Mouse (Mus musculus): ENCODE measurements around the gene Bri3. TPM values are rescaled to one million over a fixed set of nuclear protein-coding genes. Genes with fewer than 3 reads are reported as not detected.

The Bri3 gene
- polyA plus RNA-seq, 1 experiment from 2014 or later = 150 TPM

GRCm38 (mm10) chr5:144219936-144220335 is 24.3 kb upstream of the Bri3 start:
- H3K4me1 ChIP-seq = peaks cover 20% of the 10 kb centered on the region
- H3K9ac ChIP-seq = no peak overlapping the region
- no peak overlapping the region for H3K4me2 ChIP-seq (replicated peaks)
- ATAC-seq (ENCODE audit: low FRiP score) = no peak
- H3K27me3 ChIP-seq = no peaks in the 10 kb centered on the region
- WGBS = 88% methylated on average over 5 of the region's 5 CpGs
- no peaks in the 10 kb centered on the region for H3K9me3 ChIP-seq (replicated peaks)
- H3K27ac ChIP-seq = no peak overlapping the region
- H3K36me3 ChIP-seq = peaks cover 12% of the 10 kb centered on the region; the same call in 1 of the 2 replicates
- H3K4me3 ChIP-seq = no peak overlapping the region

GRCm38 (mm10) chr5:144221305-144221704 is 22.9 kb upstream of the Bri3 start:
- no peaks in the 10 kb centered on the region for H3K9me3 ChIP-seq (replicated peaks)
- ATAC-seq (ENCODE audit: low FRiP score) = no peak
- peaks cover 9% of the 10 kb centered on the region; the same call in 1 of the 2 replicates for H3K36me3 ChIP-seq
- no peak overlapping the region for H3K27ac ChIP-seq
- peaks cover 20% of the 10 kb centered on the region for H3K4me1 ChIP-seq
- 74% methylated on average over 4 of the region's 4 CpGs for WGBS
- no peak overlapping the region for H3K9ac ChIP-seq
- no peak overlapping the region for H3K4me3 ChIP-seq
- H3K4me2 ChIP-seq (replicated peaks) = no peak overlapping the region
- no peaks in the 10 kb centered on the region for H3K27me3 ChIP-seq

DNA sequence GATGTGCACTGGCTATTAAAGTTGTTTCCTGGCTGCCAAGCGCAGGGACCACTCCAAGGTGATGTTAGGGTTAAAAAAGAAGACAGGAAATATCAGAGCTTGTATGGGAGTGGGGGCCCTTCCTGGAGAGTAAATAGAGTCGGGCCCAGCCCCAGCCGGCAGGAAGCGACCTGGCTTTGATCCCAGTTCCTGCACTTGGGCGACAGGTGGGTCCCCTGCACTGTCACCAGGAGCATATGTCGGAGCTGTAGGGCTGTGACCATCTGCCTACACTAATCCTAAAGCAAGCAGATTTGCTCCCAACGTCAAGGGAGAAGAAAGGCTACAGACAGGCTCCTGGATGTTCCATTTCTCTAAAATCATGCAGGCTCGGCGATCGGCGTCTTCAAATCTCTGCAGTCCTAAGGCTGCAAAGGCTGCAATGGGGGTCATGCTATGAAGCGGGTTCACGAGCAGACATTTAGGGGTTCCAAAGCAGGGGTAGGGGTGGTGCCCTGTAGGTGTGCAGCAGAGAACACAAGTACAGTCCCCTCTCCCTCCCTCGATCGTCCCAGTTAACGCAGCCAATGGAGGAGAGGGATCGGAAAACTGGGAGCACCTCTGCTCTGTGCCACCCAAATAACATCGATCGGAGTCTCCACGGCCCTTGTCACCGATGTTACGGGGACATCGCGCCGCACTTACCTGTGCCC is 21.3 kb upstream of the Bri3 start:
- peak overlapping the region; percentile 26 for H3K27ac ChIP-seq
- H3K9ac ChIP-seq = peak overlapping the region; percentile 83
- peak overlapping the region; percentile 77 for H3K4me3 ChIP-seq
- WGBS = 4% methylated on average over 25 of the region's 25 CpGs
- peaks cover 20% of the 10 kb centered on the region for H3K4me1 ChIP-seq
- no peaks in the 10 kb centered on the region for H3K27me3 ChIP-seq
- H3K36me3 ChIP-seq = 0 out of 2 replicates have a peak, but pooled peaks cover 3% of the 10 kb centered on the region
- H3K4me2 ChIP-seq (replicated peaks) = peak overlapping the region; percentile 81
- no peaks in the 10 kb centered on the region for H3K9me3 ChIP-seq (replicated peaks)
- peak; percentile 81 for ATAC-seq (ENCODE audit: low FRiP score)

DNA sequence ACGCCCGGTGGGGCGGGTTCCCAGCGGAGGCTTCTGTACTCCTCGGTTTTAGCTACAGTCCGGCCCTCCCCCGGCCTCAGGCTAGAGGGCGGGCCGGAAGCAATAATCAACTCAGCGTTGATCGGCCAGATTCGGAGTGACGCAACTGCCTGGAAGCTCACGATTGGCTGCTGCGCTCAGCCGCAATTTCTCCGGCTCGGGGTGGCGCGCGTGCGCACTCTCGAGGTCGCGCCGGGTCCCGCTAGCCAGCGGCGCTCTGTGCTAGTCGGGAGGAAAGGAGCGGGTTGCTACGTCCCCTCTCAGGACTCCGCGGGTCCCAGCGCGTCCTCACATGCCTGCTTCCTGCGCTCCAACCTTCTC is 20.8 kb upstream of the Bri3 start, which contains the start of gene Tecpr1:
Gene Tecpr1, minus strand, starts transcription at position 113 of the 360 bp plus-strand sequence.
- peak within 1 kb of the TSS; percentile 81 for H3K4me2 ChIP-seq (replicated peaks)
- peak within 1 kb of the TSS; percentile 73 for H3K27ac ChIP-seq
- under 1% methylated on average over 37 of the region's 37 CpGs for WGBS
- H3K4me1 ChIP-seq = peaks cover 20% of the 10 kb centered on the region
- peak; percentile 96 for ATAC-seq (ENCODE audit: low FRiP score)
- 0 out of 2 replicates have a peak, but pooled peaks cover under 1% of the 10 kb centered on the region for H3K36me3 ChIP-seq
- H3K4me3 ChIP-seq = peak within 1 kb of the TSS; percentile 77
- no peaks in the 10 kb centered on the region for H3K9me3 ChIP-seq (replicated peaks)
- peak within 1 kb of the TSS; percentile 83 for H3K9ac ChIP-seq
- no peaks in the 10 kb centered on the region for H3K27me3 ChIP-seq

GRCm38 (mm10) chr5:144223899-144224816 is 20.1 kb upstream of the Bri3 start:
- Histone ChIP-seq H3K4me2 (replicated peaks) (peak overlapping the region; percentile 81), H3K4me3 (peak overlapping the region; percentile 77), H3K9me3 (replicated peaks) (no peaks in the 10 kb centered on the region), H3K36me3 (no peaks in the 10 kb centered on the region), H3K9ac (peak overlapping the region; percentile 76), H3K27me3 (no peaks in the 10 kb centered on the region), H3K27ac (peak overlapping the region; percentile 73), H3K4me1 (peaks cover 20% of the 10 kb centered on the region)
- peak; percentile 46; the same call in 1 of the 2 replicates for ATAC-seq (ENCODE audit: low FRiP score)
- WGBS = 24% methylated on average over 18 of the region's 18 CpGs

DNA sequence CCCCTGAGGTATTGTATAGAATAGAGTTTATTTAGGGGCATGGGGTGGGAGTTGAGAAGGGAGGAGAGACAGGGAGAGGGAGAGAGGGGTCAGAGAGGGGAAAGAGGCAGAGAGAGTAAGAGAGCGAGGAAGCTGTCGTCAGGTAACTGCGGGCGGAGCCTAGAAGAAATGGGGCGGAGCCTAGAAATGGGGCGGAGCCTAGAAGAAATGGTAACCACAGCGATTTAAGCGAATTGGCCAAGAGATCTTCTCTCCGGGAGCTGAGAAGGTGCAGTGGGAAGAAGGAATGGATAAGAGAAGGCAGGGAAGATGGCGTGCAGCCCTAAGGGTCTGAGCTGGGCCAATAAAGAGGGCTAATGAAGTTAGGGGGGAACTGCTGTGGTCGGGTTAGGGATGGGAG is 18.0 kb upstream of the Bri3 start:
- Histone ChIP-seq H3K9me3 (replicated peaks) (no peaks in the 10 kb centered on the region), H3K27me3 (no peaks in the 10 kb centered on the region), H3K36me3 (no peaks in the 10 kb centered on the region), H3K4me1 (peaks cover 20% of the 10 kb centered on the region), H3K4me2 (replicated peaks) (no peak overlapping the region), H3K27ac (no peak overlapping the region), H3K4me3 (no peak overlapping the region), H3K9ac (no peak overlapping the region)
- no peak for ATAC-seq (ENCODE audit: low FRiP score)
- WGBS = 25% methylated on average over 11 of the region's 11 CpGs

GRCm38 (mm10) chr5:144230216-144230615 is 14.0 kb upstream of the Bri3 start:
- Histone ChIP-seq H3K4me2 (replicated peaks) (no peak overlapping the region), H3K9me3 (replicated peaks) (no peaks in the 10 kb centered on the region), H3K36me3 (no peaks in the 10 kb centered on the region), H3K27me3 (no peaks in the 10 kb centered on the region), H3K27ac (no peak overlapping the region), H3K9ac (no peak overlapping the region), H3K4me1 (no peaks in the 10 kb centered on the region), H3K4me3 (no peak overlapping the region)
- 90% methylated on average over 7 of the region's 7 CpGs for WGBS
- ATAC-seq (ENCODE audit: low FRiP score) = no peak

GRCm38 (mm10) chr5:144231410-144231809 is 12.8 kb upstream of the Bri3 start:
- H3K4me1 ChIP-seq = no peaks in the 10 kb centered on the region
- H3K4me2 ChIP-seq (replicated peaks) = no peak overlapping the region
- WGBS = 80% methylated on average over 1 of the region's 1 CpGs
- H3K9me3 ChIP-seq (replicated peaks) = no peaks in the 10 kb centered on the region
- no peaks in the 10 kb centered on the region for H3K27me3 ChIP-seq
- no peak for ATAC-seq (ENCODE audit: low FRiP score)
- no peaks in the 10 kb centered on the region for H3K36me3 ChIP-seq
- H3K27ac ChIP-seq = no peak overlapping the region
- H3K9ac ChIP-seq = no peak overlapping the region
- H3K4me3 ChIP-seq = no peak overlapping the region

DNA sequence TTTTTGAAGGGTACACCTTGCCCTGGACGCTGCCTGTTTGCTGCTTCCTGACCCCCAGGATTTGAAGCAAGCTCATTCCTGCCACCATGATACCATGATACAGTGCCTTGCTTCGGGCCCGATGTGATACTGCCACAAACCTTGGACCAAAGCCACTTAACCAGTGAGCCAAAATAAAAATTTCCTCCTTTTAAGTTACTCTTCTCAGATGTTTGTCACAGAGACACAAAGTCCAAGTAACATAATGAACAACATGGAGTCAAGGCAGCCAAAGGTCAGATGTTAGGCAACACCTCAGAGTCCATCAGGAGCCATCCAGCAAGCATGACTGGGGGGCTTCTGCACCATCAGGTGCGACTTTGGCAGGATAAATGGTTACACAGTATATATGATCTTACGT is 11.7 kb upstream of the Bri3 start:
- WGBS = 83% methylated on average over 5 of the region's 5 CpGs
- no peaks in the 10 kb centered on the region for H3K36me3 ChIP-seq
- no peak overlapping the region for H3K27ac ChIP-seq
- H3K4me1 ChIP-seq = no peaks in the 10 kb centered on the region
- H3K9me3 ChIP-seq (replicated peaks) = no peaks in the 10 kb centered on the region
- H3K9ac ChIP-seq = no peak overlapping the region
- H3K4me3 ChIP-seq = no peak overlapping the region
- ATAC-seq (ENCODE audit: low FRiP score) = no peak
- H3K27me3 ChIP-seq = no peaks in the 10 kb centered on the region
- no peak overlapping the region for H3K4me2 ChIP-seq (replicated peaks)

DNA sequence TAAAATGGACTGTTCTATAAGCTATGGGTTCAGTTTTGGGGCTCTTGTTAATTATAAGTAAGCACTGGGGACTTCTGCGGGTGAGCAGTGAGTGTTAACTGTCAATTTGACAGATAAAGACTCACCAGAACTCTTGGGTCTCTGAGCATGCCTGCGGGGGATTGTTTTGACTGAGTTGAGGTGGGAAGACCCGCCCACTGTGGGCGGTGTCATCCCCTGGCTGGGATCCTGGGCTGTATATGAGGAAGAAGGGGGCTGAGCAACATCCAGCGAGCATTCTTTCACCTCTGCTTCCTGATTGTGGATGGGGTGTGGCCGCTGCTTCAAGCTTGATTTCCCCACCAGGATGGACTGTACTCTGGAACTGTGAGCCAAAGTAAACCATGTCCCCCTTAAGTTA is 10.0 kb upstream of the Bri3 start:
- Histone ChIP-seq H3K27me3 (no peaks in the 10 kb centered on the region), H3K9me3 (replicated peaks) (no peaks in the 10 kb centered on the region), H3K9ac (no peak overlapping the region), H3K4me1 (no peaks in the 10 kb centered on the region), H3K4me3 (no peak overlapping the region), H3K4me2 (replicated peaks) (no peak overlapping the region), H3K36me3 (no peaks in the 10 kb centered on the region), H3K27ac (no peak overlapping the region)
- 70% methylated on average over 6 of the region's 6 CpGs for WGBS
- ATAC-seq (ENCODE audit: low FRiP score) = no peak

- Histone ChIP-seq H3K36me3 (no peaks in the 10 kb centered on the region), H3K4me3 (no peak overlapping the region), H3K4me1 (no peaks in the 10 kb centered on the region), H3K27ac (no peak overlapping the region), H3K4me2 (replicated peaks) (no peak overlapping the region), H3K27me3 (no peaks in the 10 kb centered on the region), H3K9me3 (replicated peaks) (no peaks in the 10 kb centered on the region), H3K9ac (no peak overlapping the region)
- 89% methylated on average over 7 of the region's 7 CpGs for whole genome bisulfite sequencing
- ATAC-seq (ENCODE audit: low FRiP score) = no peak
Measured at GRCm38 (mm10) chr5:144234714-144235113, 9.5 kb upstream of the Bri3 start.

DNA sequence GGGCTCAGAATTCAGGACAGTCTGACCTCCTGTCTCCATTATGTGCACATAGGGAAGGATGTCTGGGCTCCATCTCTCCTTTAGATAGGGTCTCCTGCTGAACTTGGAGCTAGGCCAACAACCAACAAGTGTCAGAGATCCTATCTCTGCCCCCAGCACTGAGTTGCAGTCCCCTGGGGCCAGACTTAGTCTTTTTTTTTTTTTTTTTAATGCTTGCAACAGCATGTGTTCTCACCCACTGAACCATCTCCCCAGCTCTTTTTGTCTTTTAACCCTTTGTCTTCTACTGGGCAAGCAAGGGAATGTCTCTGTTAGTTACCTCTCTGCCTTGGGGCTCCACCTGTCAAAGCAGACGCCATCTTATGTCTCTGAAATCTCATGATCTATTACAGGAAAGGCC is 5.3 kb upstream of the Bri3 start:
- Histone ChIP-seq H3K27ac (no peak overlapping the region), H3K9me3 (replicated peaks) (no peaks in the 10 kb centered on the region), H3K9ac (no peak overlapping the region), H3K4me1 (no peaks in the 10 kb centered on the region), H3K4me2 (replicated peaks) (no peak overlapping the region), H3K4me3 (no peak overlapping the region), H3K36me3 (no peaks in the 10 kb centered on the region), H3K27me3 (no peaks in the 10 kb centered on the region)
- no peak for ATAC-seq (ENCODE audit: low FRiP score)
- 80% methylated on average over 1 of the region's 1 CpGs for WGBS
